Mouse (Mus musculus) kidney, postnatal 10 days (tissue): ENCODE results near the gene Cldn34b3.
"Not testable (repeated sequence)": the region's sequence is repeated elsewhere in the genome, so short reads cannot be mapped to it uniquely, and the experiment has no call there.

Experiments used
- DNase-seq: peaks from one replicate; pipeline ENCODE4 v3.0.0; 2021; ENCODE audit warnings: mixed read lengths

The Cldn34b3 gene

GRCm38 (mm10) chrX:76264004-76264403 lies at the start of gene Cldn34b3:
Gene Cldn34b3 (plus strand): TSS chrX:76264304.
- not testable (repeated sequence) for DNase-seq
